Mouse (Mus musculus) G1E (cell line): ENCODE measurements around the gene Mast3. TPM values are rescaled to one million over a fixed set of nuclear protein-coding genes. Genes with fewer than 3 reads are reported as not detected.
A peak's percentile ranks its signal among the peaks of the same experiment; 100 is the strongest.

Experiments
- ATAC-seq: 2 replicates; pipeline ENCODE4 v1.8.0; 2016; ENCODE audit warnings: mild to moderate bottlenecking; ENCODE audit not compliant: insufficient number of reproducible peaks, poor library complexity, low FRiP score, severe bottlenecking; ENCODE audit errors: extremely low read depth
- DNase-seq: peaks from one replicate; pipeline ENCODE4 v3.0.0; 2012; ENCODE audit warnings: low spot score
- H3K27me3 ChIP-seq: 2 replicates; pipeline ENCODE4 v1.6.1; 2012; ENCODE audit warnings: mild to moderate bottlenecking, low read length, inconsistent platforms; ENCODE audit not compliant: insufficient read depth
- H3K36me3 ChIP-seq: replicated peaks from 2 replicates; pipeline ENCODE3; 2012; ENCODE audit warnings: mild to moderate bottlenecking, inconsistent platforms
- H3K4me1 ChIP-seq: 2 replicates; pipeline ENCODE4 v1.6.1; 2012; ENCODE audit warnings: low read depth, low read length, inconsistent platforms, mixed read lengths; ENCODE audit not compliant: insufficient read depth
- H3K4me3 ChIP-seq: 2 replicates; pipeline ENCODE4 v1.5.1; 2012; ENCODE audit warnings: low read depth, mild to moderate bottlenecking, inconsistent platforms, low read length, moderate library complexity, mixed read lengths
- H3K9me3 ChIP-seq: replicated peaks from 2 replicates; pipeline ENCODE4 v1.6.1; 2012; ENCODE audit warnings: inconsistent platforms
- CTCF ChIP-seq: IDR thresholded peaks from 2 replicates; pipeline ENCODE4 v1.5.1; 2012; ENCODE audit warnings: low read depth, low read length, inconsistent platforms, mixed read lengths
- GATA1 ChIP-seq: IDR thresholded peaks from 2 replicates; pipeline ENCODE4 v1.6.1; 2012; ENCODE audit warnings: borderline replicate concordance, low read length, inconsistent platforms, mixed read lengths
- GATA2 ChIP-seq: IDR thresholded peaks from 2 replicates; pipeline ENCODE4 v1.6.1; 2012; ENCODE audit warnings: low read depth, low read length, inconsistent platforms, borderline replicate concordance
- POLR2AphosphoS5 ChIP-seq: IDR thresholded peaks from 2 replicates; pipeline ENCODE4 v1.6.1; 2012; ENCODE audit warnings: low read depth, low read length, inconsistent platforms; ENCODE audit not compliant: insufficient replicate concordance
- TAL1 ChIP-seq: conservative IDR thresholded peaks from 2 replicates; pipeline ENCODE4 v1.6.1; 2012; ENCODE audit warnings: low read depth, low read length, inconsistent platforms, mixed read lengths
- polyA plus RNA-seq: library from polyadenylated mRNA; stranded (reverse); fragments of >175 nt; gene quantifications from 2 replicates; pipeline ENCODE4 v1.2.3, GENCODE M21; 2012
- total RNA-seq, 2 experiments: library from RNA; stranded (forward) in 1 of 2; stranded (reverse) in 1 of 2; fragments of 200-1000 nt in 1 of 2; fragments of >200 nt in 1 of 2; fragmentation: Nextera tagmentation in 1 of 2; gene quantifications; 2 replicates each; pipeline ENCODE4 v1.2.3; 2014 to 2017

The Mast3 gene
- total and polyA plus RNA-seq, 3 experiments = 15.7 to 323 (median 79.8) TPM

- TF ChIP-seq CTCF (peak; percentile 63), TAL1 (no peak), POLR2AphosphoS5 (no peak), GATA1 (no peak), GATA2 (no peak)
- peaks cover 48% of the 10 kb centered on the region for H3K4me1 ChIP-seq
- ATAC-seq = no peak
- H3K27me3 ChIP-seq = peaks cover 31% of the 10 kb centered on the region
- peak; percentile 38 for DNase-seq
- H3K36me3 ChIP-seq = peaks cover 23% of the 10 kb centered on the region
- no peaks in the 10 kb centered on the region for H3K9me3 ChIP-seq
- no peak overlapping the region; the same call in 1 of the 2 replicates for H3K4me3 ChIP-seq
These were observed 52.7 kb downstream of the Mast3 start for GRCm38 (mm10) chr8:70752000-70752764.

GRCm38 (mm10) chr8:70750128-70750680 lies 54.6 kb downstream of the Mast3 start:
- H3K27me3 ChIP-seq = peaks cover 47% of the 10 kb centered on the region

GRCm38 (mm10) chr8:70749097-70749674 lies 55.7 kb downstream of the Mast3 start:
- peaks cover 54% of the 10 kb centered on the region for H3K27me3 ChIP-seq
- no peak for DNase-seq
- TF ChIP-seq POLR2AphosphoS5 = no peak
- no peak for TF ChIP-seq TAL1
- TF ChIP-seq GATA2 = no peak
- no peak for TF ChIP-seq GATA1
- no peak for TF ChIP-seq CTCF
- peaks cover 27% of the 10 kb centered on the region for H3K4me1 ChIP-seq
- no peak overlapping the region for H3K4me3 ChIP-seq
- H3K9me3 ChIP-seq = no peaks in the 10 kb centered on the region
- no peak for ATAC-seq
- H3K36me3 ChIP-seq = no peaks in the 10 kb centered on the region

More at GRCm38 (mm10) chr8:70750128-70750680, 54.6 kb downstream of the Mast3 start:
- Histone ChIP-seq H3K9me3 (no peaks in the 10 kb centered on the region), H3K36me3 (peaks cover 3% of the 10 kb centered on the region), H3K4me3 (no peak overlapping the region), H3K4me1 (peaks cover 33% of the 10 kb centered on the region)
- no peak for ATAC-seq
- no peak for TF ChIP-seq GATA1
- TF ChIP-seq CTCF = no peak
- TF ChIP-seq GATA2 = no peak
- no peak for TF ChIP-seq TAL1
- no peak for TF ChIP-seq POLR2AphosphoS5
- DNase-seq = no peak

DNA sequence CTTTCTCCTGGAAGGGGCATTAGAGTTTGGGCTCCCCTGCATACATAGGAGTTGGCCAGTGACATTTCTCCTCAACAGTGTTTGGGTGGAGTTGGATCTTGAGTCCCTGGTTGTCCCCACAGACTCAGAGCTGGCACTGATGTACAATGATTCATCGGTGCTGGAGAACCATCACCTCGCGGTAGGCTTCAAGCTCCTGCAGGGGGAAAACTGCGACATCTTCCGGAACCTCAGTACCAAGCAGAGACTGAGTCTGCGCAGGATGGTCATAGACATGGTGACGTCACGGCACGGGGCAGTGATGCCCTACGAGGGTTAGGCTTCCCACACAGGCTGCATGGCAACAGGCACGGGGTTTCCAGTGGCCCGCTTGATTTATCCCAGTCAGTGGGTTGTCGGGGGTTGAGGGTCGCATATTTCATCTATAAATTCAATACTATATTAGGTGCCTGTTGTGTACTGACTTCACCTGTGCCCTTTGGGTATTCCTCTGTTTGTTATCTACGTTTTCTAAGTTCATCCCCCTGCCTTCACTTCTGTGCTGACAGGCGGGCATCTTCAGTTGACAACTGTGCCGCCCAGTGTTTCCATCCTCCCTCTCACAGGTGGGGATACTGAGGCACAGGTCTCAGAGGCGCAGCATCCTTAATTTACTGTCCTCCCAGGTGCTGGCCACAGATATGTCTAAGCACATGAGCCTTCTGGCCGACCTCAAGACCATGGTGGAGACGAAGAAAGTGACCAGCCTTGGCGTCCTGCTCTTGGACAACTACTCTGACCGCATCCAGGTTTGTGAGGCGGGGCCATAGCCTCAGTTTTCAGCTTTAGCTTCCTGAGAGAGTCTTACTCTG lies 56.4 kb downstream of the Mast3 start:
- Histone ChIP-seq H3K36me3 (no peaks in the 10 kb centered on the region), H3K4me3 (no peak overlapping the region), H3K27me3 (peaks cover 60% of the 10 kb centered on the region), H3K9me3 (no peaks in the 10 kb centered on the region), H3K4me1 (peaks cover 19% of the 10 kb centered on the region)
- no peak for DNase-seq
- ATAC-seq = no peak
- TF ChIP-seq GATA2 (no peak), TAL1 (no peak), GATA1 (no peak), CTCF (no peak), POLR2AphosphoS5 (no peak)

DNA sequence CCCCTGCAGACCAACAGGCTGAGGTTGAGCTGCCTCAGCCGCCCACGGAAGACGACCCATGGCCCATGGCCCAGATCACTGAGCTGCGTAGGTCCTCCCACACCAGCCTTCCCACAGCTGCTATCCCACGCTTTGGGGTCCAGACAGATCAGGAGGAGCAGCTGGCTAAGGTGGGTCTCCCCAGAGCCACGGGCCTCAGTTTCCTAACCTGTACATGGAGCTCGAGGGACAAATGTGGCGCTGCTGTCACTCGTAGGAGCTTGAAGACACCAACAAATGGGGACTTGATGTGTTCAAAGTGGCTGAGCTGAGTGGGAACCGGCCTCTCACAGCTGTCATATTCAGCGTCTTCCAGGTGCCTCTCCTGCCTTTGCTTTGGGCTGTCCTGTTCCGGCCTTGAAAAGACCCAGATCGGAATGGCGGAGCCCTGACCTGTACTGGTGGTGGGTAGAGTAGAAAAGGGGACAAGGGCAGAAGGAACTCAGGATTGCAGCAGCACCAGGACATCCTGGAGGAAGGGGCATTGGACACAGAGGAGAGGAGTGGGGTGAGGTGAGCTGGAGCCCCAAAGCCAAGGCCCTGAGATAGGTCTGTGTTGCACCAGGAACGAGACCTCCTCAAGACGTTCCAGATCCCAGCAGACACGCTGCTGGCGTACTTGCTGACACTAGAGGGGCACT lies 57.5 kb downstream of the Mast3 start:
- H3K4me1 ChIP-seq = peaks cover 8% of the 10 kb centered on the region
- TF ChIP-seq GATA1 (no peak), POLR2AphosphoS5 (no peak), GATA2 (no peak), CTCF (no peak), TAL1 (no peak)
- ATAC-seq (no peak), DNase-seq (no peak)
- H3K36me3 ChIP-seq = no peaks in the 10 kb centered on the region
- no peak overlapping the region for H3K4me3 ChIP-seq
- H3K27me3 ChIP-seq = peaks cover 68% of the 10 kb centered on the region
- no peaks in the 10 kb centered on the region for H3K9me3 ChIP-seq
